Mouse (Mus musculus) left cerebral cortex, postnatal 10 days (tissue): ENCODE measurements at regions not wholly inside any gene's neighbourhood (a gene's known extent, or its start where the extent isn't known, plus 50 kb on each side); places are given as distances from the start of the nearest gene placed in this dataset.
A peak's percentile ranks its signal among the peaks of the same experiment; 100 is the strongest.
"Not testable (repeated sequence)": the region's sequence is repeated elsewhere in the genome, so short reads cannot be mapped to it uniquely, and the experiment has no call there.

Experiments
- DNase-seq, 2 experiments: peaks; one replicate each; pipeline ENCODE4 v3.0.0; 2021 to 2022; ENCODE audit warnings: low spot score in 2 of 2, mixed read lengths in 1 of 2; ENCODE audit errors: extremely low spot score in 1 of 2
- intact Hi-C: fragments of 180-260 bp; cut with DNase I; formaldehyde crosslinking; loops from one replicate; pipeline ENCODE4 v1.15.1; 2025

DNA sequence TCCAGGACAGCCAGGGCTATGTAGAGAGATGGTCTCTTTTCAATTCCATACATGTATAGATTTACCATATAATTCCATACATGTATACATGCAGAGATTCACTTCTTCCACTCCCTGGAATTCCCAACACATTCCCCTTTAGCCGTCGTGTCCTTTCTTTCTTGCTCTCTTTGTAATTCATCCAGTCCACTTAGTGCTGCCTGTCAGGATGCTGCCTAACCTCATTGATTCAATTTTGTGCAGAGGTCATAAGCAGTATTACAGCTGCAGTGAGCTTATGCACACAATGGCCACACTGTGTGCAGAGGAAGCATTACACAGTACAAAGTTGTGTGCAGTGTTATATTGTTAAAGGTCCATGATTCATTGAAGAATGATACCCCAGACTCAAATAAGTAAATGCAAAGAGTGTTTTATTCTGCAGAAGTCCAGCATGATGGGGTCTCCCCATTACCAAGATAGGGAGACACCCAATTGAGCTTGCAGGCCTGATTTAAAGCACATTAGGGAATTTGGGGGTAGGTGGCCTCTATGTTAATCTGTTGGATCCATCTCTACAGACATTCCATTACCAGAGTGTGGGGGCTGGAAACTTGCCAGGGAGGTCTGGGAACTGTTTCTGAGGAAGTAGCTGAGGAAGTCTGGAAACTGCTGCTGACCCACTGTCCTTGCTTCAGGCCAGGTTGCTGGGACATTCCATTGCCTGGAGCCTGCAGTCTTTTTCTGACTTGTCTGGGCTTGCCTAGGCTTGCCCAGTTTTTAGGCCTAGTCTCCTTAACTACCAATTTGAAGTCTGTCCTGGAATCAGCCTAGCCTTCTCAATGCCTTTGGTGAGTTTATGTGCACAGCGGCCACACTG lies 72.8 kb downstream of the Fam161a start:
- intact Hi-C loops = no loop called here
- peak in 1 of 2 experiments; percentile 27 for DNase-seq

DNA sequence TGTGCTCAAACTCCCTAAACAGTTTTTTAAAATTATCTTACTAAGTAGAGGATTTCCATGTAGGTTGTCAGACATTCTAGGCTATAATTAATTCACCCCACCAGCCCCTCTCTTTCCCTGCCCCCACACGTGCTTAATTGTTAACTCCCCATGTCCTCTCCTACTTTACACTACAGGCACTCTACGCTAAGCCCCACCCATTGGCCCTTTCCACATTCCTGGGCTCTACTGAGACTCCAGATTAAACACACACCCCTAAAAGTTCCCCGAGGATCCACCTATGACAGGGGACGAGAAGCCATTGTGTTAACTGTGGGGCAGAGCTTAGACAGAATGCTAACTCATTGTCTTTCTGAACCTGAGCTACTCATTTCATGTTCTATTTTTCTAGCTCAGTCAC lies 74.3 kb downstream of the Fam161a start:
- DNase-seq = no peak
- intact Hi-C loops = no loop called here

DNA sequence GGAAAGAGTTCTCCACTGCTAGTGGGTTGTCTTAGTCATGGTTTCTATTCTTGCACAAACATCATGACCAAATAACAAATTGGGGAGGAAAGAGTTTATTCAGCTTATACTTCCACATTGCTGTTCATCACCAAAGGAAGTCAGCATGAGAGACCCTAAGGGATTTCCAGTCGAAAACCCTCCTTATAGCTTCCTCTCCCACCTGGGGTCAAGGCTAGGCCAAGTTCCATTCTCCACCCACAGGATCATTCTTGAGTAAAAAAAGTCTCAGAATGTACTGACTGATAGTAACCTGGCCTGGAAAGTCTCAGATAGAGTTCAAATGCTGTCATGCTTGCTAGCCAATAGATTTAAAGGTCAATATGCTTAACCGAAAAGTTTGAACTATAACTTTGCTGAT lies 76.5 kb downstream of the Fam161a start:
- DNase-seq, intact Hi-C loops: not testable (repeated sequence)

DNA sequence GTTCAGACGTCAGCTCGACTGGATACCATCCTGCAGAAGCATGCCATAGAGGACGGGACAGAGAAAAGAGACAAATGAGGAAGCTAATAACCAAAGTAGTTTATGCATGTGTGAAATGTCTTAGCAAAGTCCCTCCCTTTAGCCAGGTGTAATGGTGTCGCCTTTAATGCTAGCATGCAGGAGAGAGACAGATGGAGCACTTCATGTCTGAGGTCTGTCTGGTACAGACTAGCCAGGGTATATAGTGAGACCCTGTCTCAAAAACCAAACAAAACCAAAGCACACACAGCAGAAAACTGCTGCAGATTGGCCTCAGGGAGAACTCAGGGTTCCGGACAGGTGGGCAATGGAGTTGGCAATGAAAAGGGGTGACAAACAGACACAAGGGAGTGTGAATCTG lies 88.0 kb downstream of the Fam161a start:
- intact Hi-C loops = no loop called here
- DNase-seq = no peak

DNA sequence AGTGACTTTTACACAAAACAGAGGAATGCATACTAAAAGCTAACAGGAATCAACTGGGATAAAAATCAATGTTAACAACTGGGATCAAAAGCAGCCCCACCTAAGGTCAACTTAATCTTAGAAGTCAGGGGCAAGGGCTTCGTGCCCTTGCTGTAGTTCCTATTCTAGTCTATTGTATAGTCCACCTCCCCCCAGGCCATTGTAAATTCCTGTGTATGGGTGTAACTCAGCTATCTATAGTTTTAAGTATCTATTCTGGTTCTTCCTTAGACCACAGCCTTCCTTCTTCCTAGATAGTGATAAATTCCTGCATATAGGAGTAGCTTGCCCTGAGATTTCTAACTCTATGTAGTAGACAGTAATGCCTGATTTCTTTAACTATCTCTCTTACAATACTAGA lies 88.4 kb downstream of the Fam161a start:
- intact Hi-C loops, DNase-seq: not testable (repeated sequence)

DNA sequence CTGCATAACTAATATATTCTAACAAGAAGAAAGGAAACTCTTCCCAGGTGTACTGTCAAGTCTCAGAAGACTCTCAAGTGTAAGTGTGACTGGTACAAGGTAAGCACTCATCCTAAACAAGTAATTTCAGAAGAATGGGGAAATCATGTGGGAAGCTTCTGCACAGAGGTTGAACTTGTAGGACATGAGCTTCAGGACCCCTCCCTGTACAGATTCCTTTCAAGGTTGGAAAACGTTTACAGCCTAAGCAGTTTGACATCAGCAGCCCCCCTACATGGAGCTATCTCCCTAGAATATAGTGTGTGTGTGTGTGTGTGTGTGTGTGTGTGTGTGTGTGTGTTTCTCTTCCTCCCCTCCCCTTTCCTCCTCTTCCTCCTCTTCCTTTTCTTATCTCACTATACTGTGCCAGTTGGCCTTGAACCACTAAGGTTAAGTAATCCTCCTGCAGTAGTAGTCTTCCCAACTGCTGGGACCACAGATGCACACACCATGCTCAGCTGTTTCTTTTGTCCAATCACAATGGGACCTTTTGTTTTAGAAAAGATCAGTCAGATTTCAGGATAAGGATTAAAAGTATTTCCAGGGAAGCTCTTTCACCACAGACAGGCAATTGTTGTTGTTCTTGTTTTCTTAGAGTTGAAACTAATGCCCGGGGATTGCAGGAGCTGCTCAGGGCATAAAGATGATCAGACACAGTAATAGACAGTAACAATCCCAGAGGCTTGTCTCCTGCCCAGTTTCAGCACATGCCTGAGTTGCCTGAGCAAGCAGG lies 89.3 kb downstream of the Fam161a start:
- intact Hi-C loops = no loop called here
- DNase-seq = no peak

DNA sequence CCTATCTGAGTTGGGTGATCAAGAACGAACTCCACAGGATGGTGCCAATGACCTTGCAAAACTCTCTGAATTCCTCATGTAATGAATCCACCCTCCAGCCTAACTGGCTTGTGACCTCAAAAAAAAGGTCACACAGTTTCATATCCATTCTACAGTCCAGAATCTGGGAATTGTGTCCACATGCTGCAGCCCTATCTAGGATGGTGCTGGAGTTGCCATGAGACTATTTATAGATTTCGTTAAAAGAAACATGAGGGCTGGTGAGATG lies 89.8 kb downstream of the Fam161a start:
- intact Hi-C loops = no loop called here
- DNase-seq = no peak

DNA sequence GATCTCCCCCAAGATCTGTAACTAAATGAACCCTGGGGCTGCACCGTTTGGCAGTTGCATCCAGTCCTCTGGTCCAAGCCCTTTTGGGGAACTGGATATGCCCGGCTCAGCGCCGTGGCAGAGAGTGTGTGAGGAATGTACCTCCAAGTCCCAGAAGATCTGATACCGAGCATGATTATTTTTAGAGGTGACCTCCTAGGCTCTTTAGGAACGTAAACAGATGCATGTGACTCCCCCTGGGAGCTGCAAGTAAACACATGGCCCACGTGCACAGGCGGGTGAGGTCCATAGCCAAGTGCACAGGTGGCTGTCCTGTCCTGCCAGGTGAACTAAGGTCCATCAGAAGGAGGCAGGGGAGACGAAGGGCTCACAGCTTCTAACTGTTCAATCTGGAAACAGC lies 107.3 kb downstream of the Fam161a start:
- no peak for DNase-seq
- intact Hi-C loops = no loop called here

DNA sequence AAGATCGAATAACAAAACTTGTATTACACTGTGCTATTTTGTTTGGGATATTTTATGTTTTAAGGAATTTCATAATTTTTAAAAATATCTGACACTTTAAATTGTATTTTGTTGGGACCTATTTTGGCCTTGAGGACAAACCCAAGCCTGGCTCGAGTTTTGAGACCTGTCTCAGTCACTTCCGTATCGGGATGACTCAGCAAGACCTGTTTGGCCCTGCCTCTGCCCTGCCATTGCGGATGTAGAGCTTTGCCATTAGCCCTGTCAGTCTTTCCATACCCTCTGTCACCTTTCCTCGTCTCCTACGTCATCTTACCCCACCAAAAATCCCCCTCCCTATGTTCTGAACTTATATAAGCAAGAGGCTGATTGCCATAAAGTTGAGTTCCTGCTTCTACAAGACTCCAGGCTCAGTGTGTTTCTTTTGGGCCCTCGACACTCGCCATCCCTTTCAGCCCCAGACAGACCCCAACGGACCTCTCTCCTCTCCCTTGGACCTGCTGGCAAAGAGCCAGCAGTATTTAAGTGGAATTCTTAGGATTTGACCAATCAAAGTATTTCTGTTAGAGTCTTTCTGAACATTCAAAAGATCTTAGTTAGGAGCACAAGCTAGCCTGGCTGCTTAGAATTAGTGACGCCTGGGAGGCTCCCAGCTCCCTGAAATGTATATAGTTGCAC lies 113.3 kb downstream of the Fam161a start:
- DNase-seq = no peak
- intact Hi-C loops = loop anchor here (10.0 kb wide), 1 partner anchor 106 kb away; no protein-coding TSS in a partner anchor

DNA sequence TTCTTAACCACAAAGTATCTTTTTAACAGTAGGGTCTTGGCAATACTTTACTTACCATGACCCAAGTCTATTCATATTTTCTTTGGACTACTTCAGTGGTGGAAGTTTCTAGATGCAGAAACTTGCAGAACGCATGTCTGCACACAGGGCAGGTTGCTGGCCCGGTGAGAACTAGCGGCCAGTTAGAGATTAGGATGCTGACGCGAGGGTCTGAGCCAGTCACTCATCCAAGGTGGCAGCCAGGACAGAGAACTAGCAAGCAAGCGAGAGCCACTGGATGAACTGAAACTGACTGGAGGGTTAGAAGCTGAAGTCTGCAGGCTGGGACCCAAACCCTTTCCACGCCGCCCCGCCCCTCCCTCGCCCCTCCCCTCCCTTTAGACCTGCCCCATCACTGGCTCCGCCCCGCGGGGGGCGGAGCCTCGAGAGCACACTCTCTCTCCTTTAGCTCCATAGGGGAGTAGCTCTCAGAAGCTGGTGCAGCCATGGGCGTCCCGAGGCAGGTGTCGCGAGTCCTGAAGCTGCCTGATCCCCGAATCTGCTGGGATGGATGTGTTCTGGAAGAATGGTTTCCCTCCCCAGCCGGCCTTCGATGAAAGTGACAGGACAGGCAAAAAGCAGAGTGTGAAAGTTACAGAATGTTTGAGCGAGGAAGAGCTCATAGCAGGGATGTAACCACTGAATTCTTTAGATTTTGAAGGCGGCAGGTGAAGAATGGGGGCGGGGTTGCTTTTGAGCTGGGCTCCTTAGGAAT lies 117.0 kb downstream of the Fam161a start:
- intact Hi-C loops = loop anchor here (10.0 kb wide), 1 partner anchor 110 kb away; no protein-coding TSS in a partner anchor
- DNase-seq = peak in 1 of 2 experiments; percentile 51

DNA sequence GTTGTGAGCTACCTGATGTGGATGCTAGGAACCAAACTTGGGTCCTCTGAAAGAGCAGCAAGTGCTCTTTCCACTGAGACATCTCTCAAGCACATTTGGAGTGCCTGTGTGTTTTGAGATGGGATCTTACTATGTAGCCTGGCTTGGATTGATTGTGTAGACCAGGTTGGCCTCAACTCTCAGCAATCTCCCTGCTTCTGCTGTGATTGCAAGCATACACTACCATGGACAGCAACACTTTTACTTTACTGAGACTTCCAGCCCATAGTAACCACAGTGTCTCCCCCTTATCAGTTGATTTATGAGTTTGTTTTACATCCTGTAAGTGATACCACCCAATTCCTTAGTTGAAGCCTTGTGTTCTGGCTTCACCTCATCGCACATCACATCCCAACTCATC lies 123.8 kb downstream of the Fam161a start:
- no peak for DNase-seq
- intact Hi-C loops = no loop called here

DNA sequence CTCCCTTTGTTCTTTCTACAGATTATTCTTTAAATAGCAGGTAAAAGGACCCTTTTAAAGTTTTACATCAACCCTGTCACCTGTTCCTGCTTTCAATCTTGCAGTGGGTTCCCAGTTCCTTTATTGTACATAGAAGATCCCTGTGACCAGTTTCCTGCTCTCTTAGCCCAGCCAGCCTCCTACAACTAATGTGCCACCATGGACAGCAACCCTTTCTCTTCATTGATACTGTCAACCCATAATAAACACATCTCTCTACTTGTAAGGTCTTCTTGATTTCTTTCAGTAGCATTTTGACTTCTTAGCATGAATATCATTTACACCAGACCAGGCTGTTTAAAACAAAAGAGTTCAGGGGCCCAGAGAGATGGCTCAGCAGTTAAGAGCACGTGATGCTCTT lies 124.2 kb upstream of the Xpo1 start:
- DNase-seq = no peak
- intact Hi-C loops = no loop called here

DNA sequence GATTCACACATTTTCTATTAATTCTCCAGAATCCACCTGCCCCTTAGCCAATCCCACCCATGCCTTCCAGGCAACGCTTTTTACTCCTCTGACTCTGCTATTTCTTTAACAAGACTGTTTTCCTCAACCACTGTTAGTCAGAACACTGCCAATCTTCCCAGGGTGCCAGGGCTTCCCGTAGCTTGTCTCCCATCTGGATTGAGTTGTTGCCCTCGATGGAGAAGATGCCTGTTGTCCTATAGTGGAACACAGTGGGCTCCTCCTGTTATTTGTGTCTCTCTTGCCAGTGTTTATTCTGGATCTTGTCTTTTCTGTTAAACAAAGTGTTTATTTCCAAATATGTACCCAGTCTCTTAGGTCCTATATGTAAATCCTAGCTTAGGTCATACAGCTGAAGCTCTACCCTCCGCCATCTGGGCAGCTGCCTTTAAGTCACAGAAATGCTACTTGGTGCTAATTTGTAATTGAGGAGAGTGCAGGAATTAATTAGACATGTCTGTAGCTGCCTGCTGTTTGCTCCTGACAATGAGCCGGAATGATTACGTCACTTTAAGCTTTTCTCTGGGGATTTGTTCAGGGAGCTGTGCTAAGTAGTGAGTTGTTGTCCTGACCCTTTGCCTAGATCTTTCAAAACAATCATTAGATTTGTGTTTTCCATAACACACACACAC lies 115.3 kb upstream of the Xpo1 start:
- no peak for DNase-seq
- intact Hi-C loops = no loop called here

DNA sequence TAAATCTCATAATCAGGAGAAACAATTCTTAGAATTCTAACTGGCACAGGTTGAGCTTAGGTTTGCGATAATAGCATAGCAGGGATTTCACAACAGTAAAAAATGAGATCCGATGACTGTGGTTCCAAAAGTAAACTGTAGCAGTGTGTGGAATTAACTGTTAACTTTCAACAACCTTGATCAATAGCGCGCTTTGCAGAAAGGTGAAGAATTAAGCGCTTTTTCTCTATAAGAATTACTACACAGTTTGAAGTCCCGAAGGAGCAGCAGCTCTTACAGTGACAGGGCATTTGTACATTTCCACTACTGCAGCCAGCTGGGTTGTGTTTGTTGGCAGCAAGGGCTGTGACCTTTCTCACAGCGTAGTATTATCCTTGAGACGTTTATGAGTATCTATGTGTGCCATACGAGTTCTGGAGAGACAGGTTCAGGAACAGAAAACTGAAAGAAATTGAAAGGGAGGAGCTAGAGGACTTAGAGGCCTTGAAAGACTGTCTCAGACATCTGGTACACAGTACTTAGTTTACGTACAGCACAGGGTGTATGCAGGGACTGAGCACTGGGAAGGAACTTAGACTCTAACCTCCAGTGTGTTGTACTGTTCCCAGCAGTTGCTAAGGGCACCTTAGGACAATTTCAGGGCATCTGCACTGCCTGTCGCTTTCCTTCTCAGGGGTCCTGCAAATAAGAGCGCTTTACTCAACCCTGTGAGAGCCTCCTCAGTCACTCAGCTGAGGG lies 114.6 kb upstream of the Xpo1 start:
- no peak for DNase-seq
- intact Hi-C loops = no loop called here

DNA sequence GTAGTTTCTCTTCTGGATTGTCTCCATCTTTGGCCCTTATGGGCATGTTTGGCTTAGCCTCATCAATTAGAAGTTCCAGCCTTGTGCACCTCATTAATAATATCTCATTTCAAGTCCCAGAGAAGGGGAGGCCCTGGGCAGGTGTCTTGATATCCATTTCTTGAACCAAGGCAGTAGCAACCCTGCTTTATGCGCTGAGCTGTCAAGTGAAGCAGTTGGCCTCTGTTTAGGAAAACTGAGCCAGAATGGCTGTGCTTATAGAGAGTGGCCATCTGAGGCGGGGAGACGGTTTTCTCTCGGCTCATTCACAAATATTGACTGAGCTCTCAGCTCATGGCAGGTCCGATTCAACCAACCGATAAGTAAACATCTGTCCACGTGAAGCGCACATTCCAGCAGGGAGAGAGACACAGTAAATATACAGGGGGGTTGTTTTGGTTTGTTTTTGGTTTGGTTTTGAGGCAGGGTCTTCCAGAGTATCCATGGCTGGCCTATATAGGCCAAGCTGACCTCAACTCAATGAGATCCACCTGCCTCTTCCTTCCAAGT lies 107.7 kb upstream of the Xpo1 start:
- no peak for DNase-seq
- intact Hi-C loops = loop anchor here (5.0 kb wide), 1 partner anchor 124 kb away; no protein-coding TSS in a partner anchor

DNA sequence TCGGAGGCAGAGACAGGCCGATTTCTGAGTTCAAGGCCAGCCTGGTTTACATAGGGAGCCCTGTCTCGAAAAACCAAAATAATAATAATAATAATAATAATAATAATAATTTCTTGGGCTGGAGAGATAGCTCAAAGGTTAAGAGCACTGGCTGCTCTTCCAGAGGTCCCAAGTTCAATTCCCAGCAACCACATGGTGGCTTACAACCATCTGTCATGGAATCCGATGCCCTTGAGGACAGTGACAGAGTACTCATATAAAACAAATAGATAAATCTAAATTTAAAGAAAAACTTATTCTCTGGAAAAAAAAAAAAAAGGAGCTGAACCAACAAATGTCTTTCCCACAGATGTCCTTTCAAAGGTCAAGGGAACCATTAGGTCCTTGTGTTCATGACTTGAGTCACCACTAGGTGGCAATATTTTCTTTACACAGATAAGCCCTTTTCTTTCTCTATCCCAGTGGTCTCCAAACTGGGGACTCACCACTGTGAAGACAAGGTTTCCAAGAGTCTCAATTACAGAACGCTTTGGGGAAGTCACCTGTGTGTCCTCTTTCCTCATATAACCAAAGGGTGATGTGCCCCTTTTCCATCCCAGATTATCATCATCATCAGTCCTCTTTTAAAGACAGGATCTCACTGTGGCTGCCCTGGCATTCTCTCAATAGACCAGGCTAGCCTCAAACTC lies 106.1 kb upstream of the Xpo1 start:
- intact Hi-C loops = loop anchor here (5.0 kb wide), 2 partner anchors 108 to 123 kb away; partner anchors contain the start of gene Xpo1
- DNase-seq = peak in 1 of 2 experiments; percentile 13

DNA sequence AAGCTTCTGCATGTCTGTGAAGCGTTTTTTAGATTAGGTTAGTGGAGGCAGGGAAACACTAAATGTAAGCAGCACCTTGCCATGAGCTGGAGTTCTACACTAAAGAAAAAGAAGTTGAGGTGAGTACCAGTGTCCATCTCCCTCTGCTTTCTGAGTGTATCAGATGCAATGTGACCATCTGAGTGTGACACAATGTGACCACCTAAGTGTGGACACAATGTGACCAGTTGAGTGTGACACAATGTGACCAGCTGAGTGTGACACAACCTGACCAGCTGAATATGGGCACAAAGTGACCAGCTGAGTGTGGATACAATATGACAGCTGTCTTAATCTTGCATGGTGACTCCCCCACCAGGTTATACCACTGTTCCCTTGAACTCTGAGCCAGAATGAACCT lies 101.0 kb upstream of the Xpo1 start:
- no peak for DNase-seq
- intact Hi-C loops = loop anchor here (5.0 kb wide), 1 partner anchor 102 kb away; the partner anchor contains the start of gene Xpo1
